Mouse (Mus musculus) ovary, postnatal 10 days (tissue): ENCODE data around the gene Def6.
A peak's percentile ranks its signal among the peaks of the same experiment; 100 is the strongest.
"Not testable (repeated sequence)": the region's sequence is repeated elsewhere in the genome, so short reads cannot be mapped to it uniquely, and the experiment has no call there.

Source experiments
- DNase-seq: peaks from one replicate; pipeline ENCODE4 v3.0.0; 2022; ENCODE audit warnings: low spot score

The Def6 gene

GRCm38 (mm10) chr17:28209457-28210110 lies 2.0 kb downstream of the Def6 start:
- no peak for DNase-seq

- DNase-seq: no peak
These were observed 4.4 kb downstream of the Def6 start for GRCm38 (mm10) chr17:28211921-28212341.

- no peak for DNase-seq
These were observed 4.8 kb downstream of the Def6 start for GRCm38 (mm10) chr17:28212391-28212790.

- no peak for DNase-seq
These were observed 5.7 kb downstream of the Def6 start for GRCm38 (mm10) chr17:28213236-28213635.

- no peak for DNase-seq
These were observed 9.2 kb downstream of the Def6 start for GRCm38 (mm10) chr17:28216791-28217190.

- no peak for DNase-seq
These were observed 10.4 kb downstream of the Def6 start for GRCm38 (mm10) chr17:28217721-28218649.

GRCm38 (mm10) chr17:28222463-28222862 lies 14.9 kb downstream of the Def6 start:
- not testable (repeated sequence) for DNase-seq

- DNase-seq: peak; percentile 49
These were observed 16.2 kb downstream of the Def6 start for GRCm38 (mm10) chr17:28223561-28224391.

GRCm38 (mm10) chr17:28224615-28225014 lies 17.0 kb downstream of the Def6 start:
- no peak for DNase-seq

- peak; percentile 68 for DNase-seq
These were observed 18.4 kb downstream of the Def6 start for GRCm38 (mm10) chr17:28226014-28226413.

- no peak for DNase-seq
These were observed 22.9 kb downstream of the Def6 start for GRCm38 (mm10) chr17:28230486-28230885.

- DNase-seq: no peak
These were observed 23.6 kb downstream of the Def6 start for GRCm38 (mm10) chr17:28231026-28231736.

- peak; percentile 97 for DNase-seq
These were observed 25.0 kb downstream of the Def6 start, which contains the start of gene Ppard for GRCm38 (mm10) chr17:28232475-28233060. Gene Ppard (plus strand): TSS chr17:28232700.

GRCm38 (mm10) chr17:28233091-28233731 lies 25.6 kb downstream of the Def6 start:
- DNase-seq: no peak

- no peak for DNase-seq
These were observed 27.1 kb downstream of the Def6 start for GRCm38 (mm10) chr17:28234641-28235040.

- DNase-seq: no peak
These were observed 28.5 kb downstream of the Def6 start for GRCm38 (mm10) chr17:28235982-28236635.

- no peak for DNase-seq
These were observed 29.0 kb downstream of the Def6 start for GRCm38 (mm10) chr17:28236636-28237015.

GRCm38 (mm10) chr17:28237362-28237761 lies 29.8 kb downstream of the Def6 start:
- no peak for DNase-seq

GRCm38 (mm10) chr17:28237874-28238273 lies 30.3 kb downstream of the Def6 start:
- DNase-seq: no peak

GRCm38 (mm10) chr17:28240846-28241245 lies 33.3 kb downstream of the Def6 start:
- no peak for DNase-seq
